Mouse (Mus musculus) lung, postnatal 36 days (tissue): ENCODE measurements around the gene Iqgap1.

ENCODE experiments used
- DNase-seq: peaks from one replicate; pipeline ENCODE4 v3.0.0; 2022; ENCODE audit warnings: mixed read lengths

Gene Iqgap1

DNA sequence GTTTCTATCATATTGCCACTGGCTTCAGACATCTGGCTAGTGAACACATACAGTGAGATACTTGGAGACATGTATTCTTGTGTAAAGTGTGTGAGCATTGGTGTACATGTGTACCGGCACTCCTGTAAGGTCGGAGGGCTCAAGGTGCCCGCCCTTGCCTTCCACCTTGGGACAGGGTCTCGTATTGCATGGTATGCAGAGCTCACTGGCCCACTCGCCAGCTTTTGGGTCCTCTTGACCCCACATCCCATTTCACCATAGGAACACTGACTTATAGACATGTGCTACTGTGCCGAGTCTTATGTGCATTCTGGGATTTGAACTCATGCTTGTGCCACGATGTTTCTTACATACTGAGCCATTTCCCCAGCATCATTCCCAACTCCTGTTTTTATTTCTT, 115.4 kb downstream of the Iqgap1 start:
- no peak for DNase-seq

DNA sequence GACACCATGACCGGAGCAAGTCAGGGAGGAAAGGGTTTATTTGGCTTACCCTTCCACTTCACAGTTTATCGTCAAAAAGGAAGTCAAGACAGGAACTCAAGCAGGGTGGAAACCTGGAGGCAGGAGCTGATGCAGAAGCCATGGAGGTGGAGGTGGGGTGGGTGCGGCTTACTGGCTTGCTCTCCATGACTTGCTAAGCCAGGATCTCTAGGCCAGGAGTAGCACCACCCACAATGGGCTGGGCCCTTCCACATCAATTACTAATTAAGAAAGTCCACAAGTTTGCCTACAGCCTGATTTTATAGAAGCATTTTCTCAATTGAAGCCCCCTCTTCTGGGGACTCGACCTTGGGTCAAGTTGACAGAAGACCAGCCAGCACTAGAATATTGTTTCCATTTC, 121.7 kb downstream of the Iqgap1 start:
- DNase-seq = no peak

DNA sequence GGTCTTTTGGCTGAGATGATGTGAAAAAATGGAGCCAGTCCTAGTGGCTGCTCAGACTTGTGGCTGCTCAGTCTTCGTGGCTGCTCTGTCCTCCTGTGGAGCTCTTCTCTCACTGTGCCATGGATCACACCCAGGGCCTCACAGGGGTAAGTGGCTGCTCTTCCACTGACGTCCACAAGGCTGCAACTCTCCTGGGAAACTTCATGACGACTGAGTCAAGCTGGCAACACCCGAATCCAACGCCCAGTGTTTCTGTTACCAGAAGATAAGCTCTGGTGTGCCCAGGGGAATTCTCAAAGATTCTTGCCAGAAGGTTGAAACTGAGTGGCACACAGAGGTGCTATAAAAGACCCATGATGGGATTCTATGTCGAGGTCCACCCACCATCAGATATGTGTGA, 123.3 kb downstream of the Iqgap1 start:
- no peak for DNase-seq

- DNase-seq = no peak
Observed at GRCm38 (mm10) chr7:80699709-80700108, 126.1 kb downstream of the Iqgap1 start.

DNA sequence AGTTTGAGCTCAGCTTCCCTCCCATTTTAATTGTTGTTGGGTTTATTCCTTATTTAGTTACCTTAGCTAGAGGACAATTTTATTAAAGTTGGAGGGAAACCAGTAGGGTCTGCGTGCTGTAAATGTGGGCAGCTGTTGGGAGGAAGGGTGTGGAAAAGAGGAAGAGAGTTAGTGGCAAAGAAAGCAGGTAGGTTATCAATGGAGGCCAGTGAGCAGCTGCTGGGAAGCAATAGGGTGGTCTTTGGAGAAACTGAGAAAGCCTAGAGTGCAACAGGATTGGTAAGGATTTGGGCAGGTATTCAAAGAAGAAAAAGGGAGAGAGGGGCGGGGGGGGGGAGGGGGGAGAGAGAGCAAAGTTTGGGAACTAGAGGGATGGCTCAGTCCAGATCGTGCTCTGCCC, 126.8 kb downstream of the Iqgap1 start:
- DNase-seq = no peak

DNA sequence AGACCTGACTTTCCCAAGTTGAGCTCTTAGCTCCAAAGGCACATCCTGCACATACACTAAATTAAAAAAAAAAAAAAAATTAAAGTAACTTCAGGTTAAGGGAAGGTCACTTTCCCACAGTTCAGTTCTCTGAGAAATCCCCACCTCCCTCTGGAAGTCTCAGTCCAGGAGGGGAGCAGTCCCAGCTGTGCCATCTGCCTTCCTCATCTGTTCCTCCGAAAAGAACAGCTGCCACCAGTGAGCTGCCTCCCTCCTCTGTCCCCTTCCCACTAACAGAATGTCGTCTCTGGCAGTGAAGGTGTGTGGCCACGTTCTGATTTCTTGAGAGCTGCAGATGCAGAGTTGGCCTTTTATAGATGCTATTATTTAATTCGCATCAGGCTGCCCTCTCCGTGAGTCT, 127.9 kb downstream of the Iqgap1 start:
- no peak for DNase-seq

DNA sequence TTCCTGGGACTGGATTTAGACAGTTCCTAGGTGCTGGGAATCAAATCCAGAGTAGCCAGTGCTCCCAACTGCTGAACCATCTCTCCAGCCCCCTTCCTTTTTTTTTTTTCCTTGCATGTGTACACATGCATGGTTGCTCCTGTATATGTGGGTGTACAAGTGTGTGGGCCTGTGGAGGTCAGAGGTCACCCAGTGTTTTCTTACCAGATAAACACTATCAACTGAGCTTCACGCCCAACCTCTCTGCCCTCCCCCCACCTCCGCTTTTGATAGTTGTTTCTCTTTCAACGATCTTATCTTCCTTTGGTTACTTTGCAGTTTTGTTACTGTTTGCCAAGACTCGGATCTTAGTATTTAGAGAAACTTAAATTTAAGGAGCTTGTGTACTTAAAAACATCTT, 128.9 kb downstream of the Iqgap1 start:
- no peak for DNase-seq

DNA sequence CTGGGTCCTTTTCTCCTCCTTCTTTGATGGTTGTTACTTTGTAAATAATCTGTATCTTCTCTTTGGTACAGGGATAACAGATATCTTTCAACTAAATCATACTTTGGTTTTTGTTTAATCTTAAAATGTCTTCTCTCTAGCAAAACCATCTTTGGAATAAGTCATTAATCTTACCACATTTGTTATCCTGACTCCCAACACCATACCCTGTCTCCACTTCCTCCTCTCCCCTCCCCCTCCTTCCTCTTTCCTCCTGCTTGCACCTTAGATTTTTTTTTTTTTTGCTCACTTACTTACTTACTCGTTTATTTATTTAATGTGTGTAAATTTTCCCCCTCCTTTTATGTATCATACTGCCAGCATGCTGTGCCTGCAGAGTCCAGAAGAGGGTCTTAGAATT, 129.4 kb downstream of the Iqgap1 start:
- DNase-seq = no peak

DNA sequence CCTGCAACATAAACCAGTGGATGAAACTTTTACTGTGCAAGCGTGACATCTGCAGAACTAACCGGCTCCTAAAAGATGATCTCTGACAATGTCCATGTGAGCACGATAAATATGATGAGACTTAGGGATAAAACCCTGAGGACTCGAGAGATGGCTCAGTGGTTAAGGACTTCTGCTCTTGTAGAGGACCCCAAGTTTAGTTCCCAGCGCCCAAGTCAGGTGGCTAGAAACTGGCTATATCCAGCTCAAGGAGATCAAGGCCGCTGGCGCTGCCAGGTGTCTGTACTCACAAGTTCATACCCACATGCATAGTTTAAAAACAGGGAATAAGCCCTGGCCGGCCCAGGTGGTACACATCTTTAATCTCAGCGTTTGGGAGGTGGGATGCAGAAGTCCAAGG, 133.3 kb downstream of the Iqgap1 start:
- DNase-seq = no peak

DNA sequence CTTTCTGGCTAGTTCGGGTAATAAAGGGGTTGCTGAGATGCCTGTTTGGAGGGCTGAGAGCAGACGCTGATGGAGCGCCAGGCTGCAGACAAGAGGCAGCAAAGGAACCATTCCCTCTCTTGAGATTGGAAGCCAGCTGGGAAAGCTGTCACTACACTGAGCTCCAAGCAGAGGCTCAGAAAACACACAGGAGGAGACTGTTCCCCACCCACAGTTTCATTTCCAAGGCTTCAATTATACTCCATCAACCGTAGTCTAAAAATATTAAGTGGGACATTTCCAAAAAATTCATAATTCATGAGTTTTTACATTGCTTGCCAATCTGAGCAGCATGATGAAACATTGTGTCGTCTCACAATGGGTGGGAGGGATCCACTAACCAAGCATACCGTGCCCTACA, 134.6 kb downstream of the Iqgap1 start:
- DNase-seq = no peak

DNA sequence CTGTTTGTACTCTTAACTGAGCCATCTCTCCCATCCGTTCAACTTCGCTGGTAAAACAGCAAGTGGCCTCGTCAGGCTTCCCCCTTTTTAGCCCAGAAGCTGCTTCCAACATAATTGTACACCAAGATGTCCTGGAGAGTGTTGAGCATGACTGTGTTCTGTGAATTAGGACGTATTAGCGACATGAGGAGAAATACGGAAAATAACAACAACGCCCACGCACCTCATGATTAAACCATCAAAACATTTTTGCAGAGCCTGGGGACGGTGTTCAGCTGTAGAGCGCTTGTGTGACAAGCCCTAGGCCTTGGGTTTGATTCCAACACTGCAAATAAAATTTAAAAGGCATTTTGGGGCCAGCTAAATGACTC, 136.6 kb downstream of the Iqgap1 start:
- DNase-seq = peak; percentile 27

GRCm38 (mm10) chr7:80688556-80689220, 137.1 kb downstream of the Iqgap1 start, which contains the start of gene Crtc3:
Gene Crtc3, minus strand, starts transcription at chr7:80688877.
- peak; percentile 69 for DNase-seq

- peak; percentile 58 for DNase-seq
Observed at GRCm38 (mm10) chr7:80687721-80688555, 137.8 kb downstream of the Iqgap1 start.

- no peak for DNase-seq
Observed at GRCm38 (mm10) chr7:80685639-80686038, 140.1 kb downstream of the Iqgap1 start.

GRCm38 (mm10) chr7:80682630-80683029, 143.1 kb downstream of the Iqgap1 start:
- no peak for DNase-seq

DNA sequence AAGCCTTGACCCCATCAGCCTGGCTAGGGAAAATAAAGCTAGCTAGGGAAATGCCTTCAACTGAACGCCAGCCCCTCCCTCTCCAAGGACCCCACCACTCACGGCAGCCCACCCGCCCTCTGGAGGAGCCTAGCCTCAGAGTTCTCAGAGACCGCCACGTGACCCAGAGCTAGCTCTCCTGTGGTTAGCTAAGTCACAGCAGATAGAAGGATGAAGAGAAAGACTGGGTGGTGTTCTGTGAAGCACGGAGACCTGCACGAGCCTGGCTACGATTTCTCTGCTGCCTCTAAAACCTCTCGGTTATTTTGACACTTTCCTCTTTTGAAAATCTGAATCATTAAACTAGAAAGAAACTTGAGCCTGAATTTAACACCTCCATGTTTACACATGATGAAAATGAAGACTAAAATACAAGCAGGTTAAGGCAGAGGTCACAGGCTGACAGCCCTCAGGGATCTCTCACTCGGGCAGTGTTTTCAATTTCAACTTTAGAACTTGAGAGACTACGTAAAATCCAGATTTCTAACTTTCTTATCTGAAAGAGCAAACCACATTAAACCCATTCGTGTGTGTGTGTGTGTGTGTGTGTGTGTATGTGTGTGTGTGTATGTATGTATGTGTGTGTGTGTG, 145.4 kb downstream of the Iqgap1 start:
- no peak for DNase-seq

DNA sequence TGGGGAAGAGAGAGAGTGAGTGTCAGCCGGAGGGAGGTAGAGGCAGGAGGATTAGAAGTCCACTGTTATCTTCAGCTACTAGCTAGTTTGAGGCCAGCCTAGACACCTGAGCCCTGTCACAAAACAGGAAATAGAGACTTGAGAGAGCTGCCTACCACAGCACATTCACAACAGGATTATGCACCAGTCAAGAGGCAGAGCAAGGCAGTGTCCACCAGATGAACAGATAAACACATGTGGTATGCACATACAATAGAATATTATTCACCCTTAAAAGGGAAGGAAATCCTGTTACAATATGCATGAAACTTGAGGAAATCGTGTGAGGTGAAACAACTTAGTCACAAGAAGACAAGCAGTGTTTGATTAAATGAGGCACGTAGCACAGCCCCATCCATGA, 153.5 kb downstream of the Iqgap1 start:
- no peak for DNase-seq

GRCm38 (mm10) chr7:80670889-80671288, 154.9 kb downstream of the Iqgap1 start:
- no peak for DNase-seq

DNA sequence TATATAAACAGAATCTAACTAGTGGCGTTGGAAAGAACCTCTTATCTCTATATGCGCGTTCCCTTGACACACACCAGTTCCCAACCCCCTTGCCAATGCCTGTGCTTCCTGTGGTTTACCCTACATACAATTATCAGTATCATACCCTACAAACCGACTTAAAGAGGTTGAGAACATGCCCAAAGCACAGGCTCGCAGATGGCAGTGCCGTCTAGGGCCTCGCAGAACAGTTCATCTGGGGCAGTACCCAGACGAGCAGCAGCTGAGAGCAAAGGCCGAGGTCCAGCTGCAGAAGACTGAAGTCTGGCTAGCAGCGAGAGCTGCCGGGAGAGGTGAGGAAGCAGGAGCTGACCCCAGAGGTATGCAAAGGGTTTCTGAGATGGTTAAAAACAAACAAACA, 158.6 kb downstream of the Iqgap1 start:
- DNase-seq = no peak

DNA sequence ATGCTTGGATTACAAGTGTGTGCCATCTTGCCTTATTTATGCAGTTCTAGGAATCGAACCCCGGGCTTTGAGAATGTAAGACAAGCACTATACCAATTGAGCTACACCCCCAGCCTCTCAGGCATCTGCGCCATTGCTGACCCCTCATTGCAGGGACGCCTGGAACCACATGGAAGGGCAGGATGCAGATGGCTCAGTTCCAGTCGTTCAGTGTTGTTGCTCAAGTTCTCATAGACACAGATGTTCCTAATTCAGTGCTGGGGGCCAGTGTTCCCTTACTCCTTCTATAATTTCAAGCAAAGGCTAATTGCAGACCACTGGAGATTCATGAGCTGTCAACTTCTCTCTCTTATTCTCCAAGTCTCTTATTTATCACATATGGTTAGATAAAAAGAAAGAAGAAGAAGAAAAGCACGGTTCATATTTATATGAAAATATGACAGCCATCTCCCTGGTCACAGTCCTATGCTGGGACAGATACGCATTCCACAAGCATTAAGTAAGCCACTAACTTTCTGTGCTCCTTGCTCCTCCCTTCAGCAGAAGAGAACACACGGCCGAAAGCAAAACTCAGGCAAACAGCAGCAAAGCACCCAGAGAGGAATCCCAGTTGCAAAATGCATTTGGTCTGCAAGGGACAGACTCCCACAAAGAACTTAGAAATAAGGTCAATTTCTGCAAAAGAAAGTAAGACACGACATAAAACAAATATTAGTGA, 159.4 kb downstream of the Iqgap1 start:
- DNase-seq = peak; percentile 54
